Mouse (Mus musculus) embryonic facial prominence, embryonic 13.5 days (tissue): ENCODE measurements around the gene Ccdc144b. TPM values are rescaled to one million over a fixed set of nuclear protein-coding genes. Genes with fewer than 3 reads are reported as not detected.

Experiments used
- ATAC-seq: fragments of 200-750 bp; cut with Nextera tagmentation; 2 replicates; pipeline ENCODE4 v1.8.0; 2017; ENCODE audit warnings: low read depth; ENCODE audit not compliant: insufficient number of reproducible peaks, insufficient read depth, low FRiP score, low TSS enrichment
- H3K27ac ChIP-seq: fragments of 300-500 bp; sonication (generic); 2 replicates; pipeline ENCODE4 v1.5.1; 2015; ENCODE audit warnings: moderate library complexity, mild to moderate bottlenecking, inconsistent platforms
- H3K27me3 ChIP-seq: fragments of 300-500 bp; sonication (generic); 2 replicates; pipeline ENCODE4 v1.6.1; 2015; ENCODE audit warnings: mild to moderate bottlenecking, inconsistent platforms
- H3K36me3 ChIP-seq: fragments of 300-500 bp; sonication (generic); 2 replicates; pipeline ENCODE4 v1.6.1; 2015; ENCODE audit warnings: mild to moderate bottlenecking, inconsistent platforms
- H3K4me1 ChIP-seq: fragments of 300-500 bp; sonication (generic); 2 replicates; pipeline ENCODE4 v1.6.1; 2015; ENCODE audit warnings: inconsistent platforms
- H3K4me2 ChIP-seq: fragments of 300-500 bp; sonication (generic); 2 replicates; pipeline ENCODE4 v1.6.1; 2015; ENCODE audit warnings: moderate library complexity, mild to moderate bottlenecking, inconsistent platforms
- H3K4me3 ChIP-seq: fragments of 300-500 bp; sonication (generic); 2 replicates; pipeline ENCODE4 v1.5.1; 2015; ENCODE audit warnings: mild to moderate bottlenecking, inconsistent platforms
- H3K9ac ChIP-seq: fragments of 300-500 bp; sonication (generic); 2 replicates; pipeline ENCODE4 v1.6.1; 2015; ENCODE audit warnings: mild to moderate bottlenecking, inconsistent platforms
- H3K9me3 ChIP-seq: fragments of 300-500 bp; sonication (generic); 2 replicates; pipeline ENCODE4 v1.6.1; 2016; ENCODE audit warnings: inconsistent platforms
- WGBS: fragments of 180-500 bp; shearing (Covaris S2); methylation state at CpG from one replicate; pipeline ENCODE4 v1.1.7; 2015; ENCODE audit warnings: mixed read lengths; 5-methylcytosine and 5-hydroxymethylcytosine counted together
- polyA plus RNA-seq: library from polyadenylated mRNA; unstranded; fragments of >200 nt; fragmentation: Nextera tagmentation; extraction: Ambion mirVana; gene quantifications from 2 replicates; pipeline ENCODE4 v1.2.1, GENCODE M21; 2015

Ccdc144b gene
- polyA plus RNA-seq, 1 experiment from 2014 or later: not detected

DNA sequence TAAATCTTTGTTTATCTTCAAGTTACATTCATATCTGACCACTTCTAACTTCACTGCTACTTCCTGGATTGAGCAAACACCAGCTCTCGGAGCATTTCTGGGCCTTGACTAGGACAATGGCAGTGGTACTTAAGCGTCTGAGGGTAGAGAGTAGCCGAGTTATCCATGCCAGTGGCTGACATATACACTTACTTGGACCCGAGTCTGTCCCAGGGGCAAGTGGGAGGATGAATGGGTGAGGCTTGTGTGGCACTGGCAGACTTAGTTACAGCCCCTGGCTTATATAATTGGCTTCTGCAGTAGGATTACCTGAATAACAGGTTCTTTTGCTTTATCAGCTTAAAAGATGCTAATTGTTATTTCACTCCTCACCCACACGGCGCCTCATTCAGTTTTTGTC, 14.4 kb upstream of the Ccdc144b start:
- Histone ChIP-seq H3K4me1 (peaks cover 15% of the 10 kb centered on the region), H3K9ac (no peak overlapping the region), H3K36me3 (peaks cover 23% of the 10 kb centered on the region), H3K9me3 (no peaks in the 10 kb centered on the region), H3K27me3 (peaks cover 8% of the 10 kb centered on the region; the same call in 1 of the 2 replicates), H3K27ac (no peak overlapping the region), H3K4me3 (no peak overlapping the region), H3K4me2 (peak overlapping the region; percentile 85; the same call in 1 of the 2 replicates)
- WGBS: 80% methylated on average over 6 of the region's 6 CpGs
- ATAC-seq: no peak

DNA sequence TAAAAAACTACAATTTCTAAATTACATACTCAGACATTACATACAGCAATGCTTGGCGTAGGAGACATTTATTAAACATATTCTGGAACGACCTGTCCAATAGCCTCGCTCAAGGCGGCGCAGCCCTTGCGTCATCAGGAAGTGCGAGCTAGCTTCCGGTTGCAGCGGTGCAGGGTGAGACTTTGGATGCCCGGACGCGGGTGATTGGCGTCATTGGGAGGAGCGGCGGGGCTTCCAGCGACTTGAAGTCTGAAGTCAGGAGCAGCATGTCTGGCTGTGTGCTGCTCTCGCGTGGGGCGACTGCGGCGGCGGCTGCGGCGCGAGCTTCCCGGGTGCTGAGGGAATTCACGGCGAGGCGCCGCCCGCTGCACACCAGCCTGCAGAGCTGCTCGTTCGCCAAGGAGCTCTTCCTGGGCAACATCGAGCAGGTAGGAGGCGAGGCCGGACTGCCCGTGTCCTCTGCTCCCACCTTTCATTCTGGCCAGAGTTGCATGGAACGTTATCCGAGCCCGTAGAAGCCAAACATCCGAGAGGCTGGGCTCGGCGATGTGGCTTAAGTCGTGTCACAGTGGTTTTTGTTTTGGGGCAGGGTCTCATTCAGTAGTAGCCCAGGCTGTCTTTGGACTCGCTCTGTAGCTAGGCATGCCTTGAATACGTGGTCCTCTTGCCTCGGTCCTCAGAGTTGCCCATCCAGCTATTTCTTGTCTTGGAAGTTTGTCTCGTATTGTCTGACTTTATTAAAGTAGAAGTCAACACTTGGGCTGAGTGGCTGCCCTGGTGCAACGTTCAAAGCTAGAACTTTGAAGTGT, 12.7 kb upstream of the Ccdc144b start, which contains the start of gene Acad9:
Gene Acad9 (plus strand): TSS at position 137 of the 809 bp plus-strand sequence.
- H3K9me3 ChIP-seq: no peaks in the 10 kb centered on the region
- under 1% methylated on average over 49 of the region's 49 CpGs for WGBS
- H3K27me3 ChIP-seq: peaks cover 11% of the 10 kb centered on the region; the same call in 1 of the 2 replicates
- ATAC-seq: peak; percentile 96
- H3K36me3 ChIP-seq: peaks cover 20% of the 10 kb centered on the region
- H3K4me1 ChIP-seq: peaks cover 15% of the 10 kb centered on the region
- peak within 1 kb of the TSS; percentile 88 for H3K4me3 ChIP-seq
- peak within 1 kb of the TSS; percentile 78 for H3K27ac ChIP-seq
- peak within 1 kb of the TSS; percentile 85 for H3K4me2 ChIP-seq
- peak within 1 kb of the TSS; percentile 93 for H3K9ac ChIP-seq

DNA sequence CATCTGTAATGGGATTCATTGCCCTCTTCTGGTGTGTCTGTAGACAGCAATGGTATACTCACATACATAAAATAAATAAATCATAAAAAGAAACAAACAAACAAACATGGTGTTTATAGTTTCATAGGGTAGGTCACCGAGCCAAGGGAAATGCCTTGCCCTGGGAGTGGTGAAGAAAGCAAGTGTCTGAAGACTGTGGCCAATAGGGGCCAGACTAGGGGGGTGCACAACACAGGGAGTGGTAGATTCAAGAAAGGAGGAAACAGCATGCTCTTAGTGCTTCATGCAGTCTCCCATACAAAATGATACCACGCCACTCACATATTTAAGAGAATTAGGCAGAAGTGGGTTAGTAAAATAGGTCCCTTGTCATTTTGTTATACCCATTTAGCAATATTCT, 11.8 kb upstream of the Ccdc144b start:
- Histone ChIP-seq H3K4me3 (peak overlapping the region; percentile 88), H3K36me3 (peaks cover 11% of the 10 kb centered on the region; the same call in 1 of the 2 replicates), H3K27ac (no peak overlapping the region), H3K9me3 (no peaks in the 10 kb centered on the region), H3K4me2 (peak overlapping the region; percentile 85), H3K9ac (no peak overlapping the region), H3K4me1 (peaks cover 15% of the 10 kb centered on the region), H3K27me3 (peaks cover 11% of the 10 kb centered on the region; the same call in 1 of the 2 replicates)
- 96% methylated on average over 2 of the region's 2 CpGs for WGBS
- no peak for ATAC-seq

DNA sequence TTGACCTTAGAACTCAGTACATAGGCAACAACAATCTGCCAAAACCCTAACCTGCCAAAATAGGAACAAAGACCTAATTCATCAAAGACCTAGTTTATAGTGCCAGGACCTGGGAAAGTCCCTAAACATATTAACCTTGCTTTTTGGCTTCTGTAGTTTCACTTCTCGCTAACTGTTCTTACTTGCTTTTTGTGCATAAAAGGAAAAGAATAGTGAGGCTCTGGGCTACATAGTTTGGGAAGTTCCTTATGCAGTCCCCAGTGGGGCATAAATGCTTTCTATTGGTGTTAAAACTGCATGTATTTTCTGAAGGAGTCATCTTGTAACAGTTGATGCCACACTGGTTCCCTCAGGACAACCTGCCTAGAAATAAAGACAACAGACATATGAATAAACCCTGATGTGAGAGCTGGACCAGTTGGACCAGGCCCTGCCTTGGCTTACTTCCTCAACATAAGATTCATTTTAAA, 11.3 kb upstream of the Ccdc144b start:
- no peak overlapping the region for H3K4me2 ChIP-seq
- peaks cover 11% of the 10 kb centered on the region; the same call in 1 of the 2 replicates for H3K27me3 ChIP-seq
- H3K9me3 ChIP-seq: no peaks in the 10 kb centered on the region
- H3K27ac ChIP-seq: no peak overlapping the region
- H3K36me3 ChIP-seq: peaks cover 8% of the 10 kb centered on the region; the same call in 1 of the 2 replicates
- H3K9ac ChIP-seq: no peak overlapping the region
- 95% methylated on average over 1 of the region's 1 CpGs for WGBS
- no peak overlapping the region for H3K4me3 ChIP-seq
- no peak for ATAC-seq
- peaks cover 15% of the 10 kb centered on the region for H3K4me1 ChIP-seq

DNA sequence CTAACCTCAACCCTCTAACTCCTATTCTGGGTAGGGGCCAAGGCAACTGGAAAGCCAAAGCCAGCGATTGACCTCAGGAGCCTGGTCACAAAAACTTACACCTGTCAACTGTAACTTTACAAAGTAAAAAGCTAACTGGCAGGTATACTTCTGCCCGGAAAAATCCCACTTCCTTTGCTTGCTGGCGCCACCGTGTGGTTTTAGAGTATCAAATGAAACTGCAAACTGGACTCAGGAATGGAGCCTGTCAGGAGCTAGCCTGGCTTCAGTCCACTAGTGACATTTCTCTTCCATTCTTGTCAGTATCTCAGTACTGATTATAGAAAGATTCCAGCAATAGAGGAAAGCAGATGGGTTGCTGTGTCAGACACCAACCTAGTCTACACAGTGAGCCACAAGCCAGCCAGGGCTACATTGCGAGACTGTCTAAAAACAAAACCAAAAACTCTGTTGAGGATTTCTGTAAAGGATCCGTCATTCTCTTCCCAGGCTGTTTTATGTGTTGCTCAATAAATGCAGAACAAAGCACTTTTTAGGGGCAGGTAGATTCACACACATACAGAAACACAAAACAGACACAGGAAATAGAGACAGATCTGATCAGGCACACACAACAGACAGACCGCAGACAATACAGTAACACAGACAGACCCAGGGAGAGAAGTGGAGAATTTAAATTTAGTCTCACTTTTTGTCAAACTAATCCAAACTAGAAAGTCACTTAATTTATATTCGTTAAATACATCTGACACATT, 6.9 kb upstream of the Ccdc144b start:
- Histone ChIP-seq H3K27ac (no peak overlapping the region), H3K27me3 (peaks cover 11% of the 10 kb centered on the region; the same call in 1 of the 2 replicates), H3K36me3 (no peaks in the 10 kb centered on the region), H3K4me2 (no peak overlapping the region), H3K9me3 (no peaks in the 10 kb centered on the region), H3K4me3 (no peak overlapping the region), H3K4me1 (no peaks in the 10 kb centered on the region), H3K9ac (0 out of 2 replicates have a peak overlapping the region, but pooled peaks have one; percentile 36)
- ATAC-seq: no peak
- 31% methylated on average over 8 of the region's 8 CpGs for WGBS

DNA sequence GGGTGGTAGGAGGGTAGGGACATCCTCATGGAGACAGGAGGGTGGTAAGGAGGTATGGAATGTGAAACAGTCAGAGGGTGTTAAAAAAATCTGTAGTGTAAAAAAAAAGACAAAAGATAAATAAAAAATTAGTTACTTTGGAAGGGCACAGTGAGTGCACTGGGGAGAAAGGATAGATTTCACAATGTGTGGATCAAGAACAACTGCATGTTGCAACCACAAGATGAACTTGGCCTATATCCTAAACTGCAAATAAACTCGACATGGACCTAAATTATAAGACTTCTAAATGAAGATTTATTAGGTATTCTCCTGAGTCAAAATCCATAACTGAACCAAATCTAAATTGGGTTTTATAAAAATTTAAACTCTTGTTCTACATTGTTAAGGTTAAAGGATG, 4.2 kb downstream of the Ccdc144b start:
- Histone ChIP-seq H3K4me1 (no peaks in the 10 kb centered on the region), H3K27ac (no peak overlapping the region), H3K9ac (no peak overlapping the region), H3K9me3 (no peaks in the 10 kb centered on the region), H3K36me3 (no peaks in the 10 kb centered on the region), H3K4me3 (no peak overlapping the region), H3K27me3 (no peaks in the 10 kb centered on the region), H3K4me2 (no peak overlapping the region)
- WGBS: 71% methylated on average over 1 of the region's 1 CpGs
- no peak for ATAC-seq

DNA sequence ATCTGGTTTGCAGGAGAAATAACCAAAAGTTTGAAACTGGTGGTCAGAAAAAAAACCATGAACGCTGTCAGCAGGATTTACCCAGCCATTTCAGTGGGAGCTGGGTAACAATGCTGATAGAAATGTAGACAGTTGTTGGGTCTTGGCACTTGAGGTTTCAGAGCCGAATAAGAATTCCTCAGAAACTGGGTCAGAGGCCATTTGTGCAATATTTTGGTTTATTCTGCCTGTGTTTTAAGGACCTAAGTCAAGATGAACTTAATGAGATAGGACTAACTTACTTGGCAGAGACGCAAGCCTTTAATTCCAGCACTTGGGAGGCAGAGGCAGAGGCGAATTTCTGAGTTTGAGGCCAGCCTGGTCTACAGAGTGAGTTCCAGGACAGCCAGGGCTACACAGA, 8.3 kb downstream of the Ccdc144b start:
- H3K4me2 ChIP-seq: no peak overlapping the region
- no peaks in the 10 kb centered on the region for H3K9me3 ChIP-seq
- no peaks in the 10 kb centered on the region for H3K36me3 ChIP-seq
- H3K27ac ChIP-seq: no peak overlapping the region
- WGBS: 83% methylated on average over 4 of the region's 4 CpGs
- ATAC-seq: no peak
- H3K27me3 ChIP-seq: no peaks in the 10 kb centered on the region
- no peak overlapping the region for H3K4me3 ChIP-seq
- no peaks in the 10 kb centered on the region for H3K4me1 ChIP-seq
- no peak overlapping the region for H3K9ac ChIP-seq

DNA sequence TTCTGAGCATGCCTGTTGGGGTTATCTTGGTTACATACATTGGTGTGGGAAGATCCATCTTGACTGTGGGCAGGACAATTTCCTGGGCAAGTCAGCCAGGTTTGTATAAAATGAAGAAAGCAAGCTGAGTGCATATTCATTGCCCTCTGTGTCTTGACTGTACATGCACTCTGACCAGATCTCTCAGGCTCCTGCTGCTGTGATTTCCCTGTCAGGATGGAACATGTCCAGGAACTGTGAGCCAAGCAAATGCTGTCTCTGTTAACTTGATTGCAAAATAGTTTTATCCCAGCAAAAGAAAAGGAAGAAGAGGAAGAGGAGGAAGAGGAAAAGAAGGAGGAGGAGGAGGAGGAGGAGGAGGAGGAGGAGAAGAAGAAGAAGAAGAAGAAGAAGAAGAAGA, 8.8 kb downstream of the Ccdc144b start:
- no peak for ATAC-seq
- H3K27ac ChIP-seq: no peak overlapping the region
- no peak overlapping the region for H3K9ac ChIP-seq
- no peaks in the 10 kb centered on the region for H3K9me3 ChIP-seq
- no peaks in the 10 kb centered on the region for H3K36me3 ChIP-seq
- no peaks in the 10 kb centered on the region for H3K4me1 ChIP-seq
- no peaks in the 10 kb centered on the region for H3K27me3 ChIP-seq
- no peak overlapping the region for H3K4me3 ChIP-seq
- H3K4me2 ChIP-seq: no peak overlapping the region

DNA sequence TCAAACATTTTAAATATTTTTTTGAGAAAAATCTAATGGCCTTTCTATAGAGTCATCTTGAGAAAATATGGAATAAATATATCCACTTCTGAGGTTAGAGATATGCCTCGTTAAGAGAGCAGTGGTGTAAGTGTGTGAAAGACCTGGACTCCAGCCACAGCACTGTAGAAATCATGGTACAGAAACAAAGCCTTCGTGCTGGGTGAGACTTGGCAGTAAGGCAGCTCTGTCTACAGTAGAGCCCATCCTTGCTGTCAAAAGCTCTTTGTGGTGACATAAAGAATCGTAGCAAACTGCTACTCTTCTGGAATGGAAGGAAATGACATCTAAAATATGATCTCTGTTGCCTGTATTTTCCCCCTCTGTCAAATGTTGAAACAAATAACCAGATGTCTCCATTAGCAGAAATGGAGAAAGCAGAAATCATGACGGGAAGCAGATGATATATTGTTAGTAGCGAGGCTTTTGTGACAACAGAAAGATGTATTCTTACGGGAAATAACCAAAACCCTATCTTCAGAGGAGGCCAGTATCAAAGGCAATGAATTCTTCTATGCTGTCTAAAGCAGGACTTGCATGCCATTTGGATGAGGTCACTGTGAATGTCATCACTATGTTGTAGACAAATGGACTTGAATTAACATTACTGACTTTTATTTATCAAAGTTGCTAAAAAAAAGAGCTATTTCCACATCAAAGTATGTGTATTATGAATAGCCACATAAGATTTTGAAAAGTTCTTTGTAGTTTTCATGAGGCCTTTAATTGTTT, 21.4 kb downstream of the Ccdc144b start:
- H3K4me2 ChIP-seq: no peak overlapping the region
- H3K9ac ChIP-seq: no peak overlapping the region
- ATAC-seq: no peak
- H3K27me3 ChIP-seq: no peaks in the 10 kb centered on the region
- H3K36me3 ChIP-seq: no peaks in the 10 kb centered on the region
- H3K4me3 ChIP-seq: no peak overlapping the region
- H3K4me1 ChIP-seq: no peaks in the 10 kb centered on the region
- WGBS: 63% methylated on average over 6 of the region's 6 CpGs
- no peaks in the 10 kb centered on the region for H3K9me3 ChIP-seq
- no peak overlapping the region for H3K27ac ChIP-seq

DNA sequence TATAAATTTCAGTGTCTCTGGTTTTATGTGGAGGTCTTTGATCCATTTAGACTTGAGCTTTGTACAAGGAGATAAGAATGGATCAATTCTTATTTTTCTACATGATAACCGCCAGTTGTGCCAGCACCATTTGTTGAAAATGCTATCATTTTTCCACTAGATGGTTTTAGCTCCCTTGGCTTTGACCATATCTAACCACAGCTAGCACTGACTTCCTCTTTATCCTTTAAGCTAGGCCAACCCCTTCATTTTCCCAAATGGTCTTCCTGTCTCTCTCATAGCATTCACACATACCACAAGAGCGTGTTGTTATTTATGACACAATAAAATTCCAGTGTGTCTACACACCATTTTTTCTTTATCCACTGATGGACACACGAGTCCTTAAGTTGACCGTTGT, 23.4 kb downstream of the Ccdc144b start:
- no peak for ATAC-seq
- no peak overlapping the region for H3K9ac ChIP-seq
- no peaks in the 10 kb centered on the region for H3K27me3 ChIP-seq
- H3K4me3 ChIP-seq: no peak overlapping the region
- no peak overlapping the region for H3K4me2 ChIP-seq
- no peaks in the 10 kb centered on the region for H3K4me1 ChIP-seq
- no peaks in the 10 kb centered on the region for H3K9me3 ChIP-seq
- H3K36me3 ChIP-seq: no peaks in the 10 kb centered on the region
- WGBS: 89% methylated on average over 4 of the region's 4 CpGs
- H3K27ac ChIP-seq: no peak overlapping the region

DNA sequence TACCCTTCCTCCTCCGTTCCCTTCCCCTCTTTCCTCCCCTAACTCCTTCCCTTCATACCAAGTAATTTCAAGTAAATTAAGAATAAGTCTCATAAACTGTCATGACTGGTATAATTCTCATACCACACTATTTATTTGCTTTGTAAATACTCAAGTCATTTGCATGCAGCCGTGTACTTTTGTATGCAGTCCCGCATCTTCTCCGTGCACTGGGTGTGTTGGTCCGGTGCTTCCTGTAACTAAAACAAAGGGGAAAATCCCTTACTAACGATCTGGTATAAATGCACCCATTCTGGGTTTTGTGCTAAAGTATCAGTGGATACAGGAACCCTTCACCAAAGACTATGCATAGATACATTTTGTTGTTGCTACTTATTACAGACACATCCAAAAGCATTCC, 27.6 kb downstream of the Ccdc144b start:
- Histone ChIP-seq H3K9me3 (no peaks in the 10 kb centered on the region), H3K4me3 (no peak overlapping the region), H3K9ac (no peak overlapping the region), H3K4me1 (no peaks in the 10 kb centered on the region), H3K4me2 (no peak overlapping the region), H3K36me3 (no peaks in the 10 kb centered on the region), H3K27ac (no peak overlapping the region), H3K27me3 (no peaks in the 10 kb centered on the region)
- WGBS: 79% methylated on average over 6 of the region's 6 CpGs
- no peak for ATAC-seq
